Mouse (Mus musculus) heart, adult 9 months (tissue): ENCODE results near the gene Slc35f6.

Experiments used
- DNase-seq, 2 experiments: peaks; one replicate each; pipeline ENCODE4 v3.0.0; 2022; ENCODE audit warnings: low spot score in 2 of 2

Gene Slc35f6

GRCm38 (mm10) chr5:30647815-30648560 lies at the start of gene Slc35f6:
Gene Slc35f6 (plus strand): TSS chr5:30647933.
- DNase-seq: peak; percentile 95 to 96

GRCm38 (mm10) chr5:30601397-30601796 lies 46.3 kb upstream of the Slc35f6 start:
- DNase-seq: no peak

- DNase-seq: no peak
Measured at GRCm38 (mm10) chr5:30603255-30603654, 44.5 kb upstream of the Slc35f6 start.

- DNase-seq: no peak
Measured at GRCm38 (mm10) chr5:30603926-30604325, 43.8 kb upstream of the Slc35f6 start.

GRCm38 (mm10) chr5:30604769-30605188 lies 43.0 kb upstream of the Slc35f6 start:
- peak; percentile 43 to 63 for DNase-seq

DNA sequence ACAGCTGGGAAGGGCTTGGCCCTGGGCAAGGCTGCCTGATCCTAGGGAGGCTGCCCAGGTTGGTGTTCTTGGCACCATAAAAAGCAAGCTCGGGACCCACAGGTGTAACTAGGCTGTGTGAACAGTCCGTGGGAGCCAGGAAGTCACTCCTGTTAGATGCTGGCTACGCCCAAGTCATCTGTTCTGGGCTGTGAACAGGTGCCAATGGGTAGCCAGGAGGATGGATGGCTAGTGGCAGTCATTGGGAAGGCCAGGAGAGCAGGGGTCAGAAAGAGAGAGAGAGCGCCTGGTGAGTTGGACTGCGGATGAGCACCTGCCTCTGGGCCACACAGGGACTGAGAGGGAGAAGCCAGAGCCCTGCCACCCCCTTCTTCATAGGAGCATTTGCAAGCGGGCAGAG lies 42.1 kb upstream of the Slc35f6 start:
- no peak for DNase-seq

DNA sequence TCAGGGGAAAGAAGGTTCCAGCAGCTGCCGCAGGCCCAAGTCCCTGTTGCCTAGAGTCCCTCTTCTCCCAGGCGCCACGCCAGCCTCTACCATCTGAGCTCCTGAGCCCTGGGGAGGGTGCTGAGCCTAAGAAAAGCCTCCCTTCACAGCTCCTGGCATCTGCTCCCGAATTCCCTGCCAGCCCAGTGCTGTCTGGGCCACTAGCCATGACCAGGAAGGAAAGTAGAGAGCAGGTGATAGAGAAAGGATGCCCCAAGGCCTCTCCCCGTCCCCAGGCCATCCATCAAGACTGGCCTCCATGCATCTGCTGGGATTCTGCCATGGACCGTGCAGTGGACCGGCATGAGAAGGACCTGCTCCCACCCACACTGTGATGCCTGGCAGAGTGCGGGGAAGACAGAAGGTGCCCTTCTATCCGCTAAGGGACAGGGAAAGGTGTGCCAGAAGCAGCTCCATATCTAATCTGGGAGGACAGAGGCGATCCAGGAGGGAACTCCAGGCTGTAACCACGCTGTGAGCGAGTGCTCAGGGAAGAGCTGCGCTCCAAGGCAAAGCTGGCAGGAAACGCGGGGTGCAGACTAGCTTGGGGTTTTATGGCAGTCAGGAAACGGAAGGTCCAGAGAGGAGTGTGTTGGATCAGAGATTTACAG lies 41.2 kb upstream of the Slc35f6 start:
- DNase-seq: peak; percentile 73 to 83

- DNase-seq: no peak
Measured at GRCm38 (mm10) chr5:30609094-30609493, 38.6 kb upstream of the Slc35f6 start.

GRCm38 (mm10) chr5:30609918-30610645 lies 37.7 kb upstream of the Slc35f6 start:
- DNase-seq: no peak

DNA sequence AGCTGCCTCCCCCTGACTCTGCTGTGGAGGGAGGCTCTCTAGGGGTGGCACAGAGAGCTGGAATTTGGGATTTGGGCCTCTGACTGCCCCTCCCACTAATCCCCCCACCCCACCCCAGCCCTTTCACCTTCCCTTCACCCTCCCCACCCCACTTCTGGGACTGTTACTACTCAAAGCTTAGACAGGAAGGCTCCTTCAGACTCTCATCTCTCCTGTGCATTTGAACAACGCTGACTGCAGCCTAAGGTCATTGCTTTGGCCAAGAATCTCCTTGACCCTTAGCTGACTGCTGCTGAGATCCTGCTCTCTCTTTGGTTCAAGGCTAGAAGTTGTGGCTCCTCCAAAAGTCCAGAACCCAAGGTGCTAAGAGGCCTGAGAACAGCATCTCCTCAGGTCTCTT lies 36.6 kb upstream of the Slc35f6 start:
- no peak for DNase-seq

DNA sequence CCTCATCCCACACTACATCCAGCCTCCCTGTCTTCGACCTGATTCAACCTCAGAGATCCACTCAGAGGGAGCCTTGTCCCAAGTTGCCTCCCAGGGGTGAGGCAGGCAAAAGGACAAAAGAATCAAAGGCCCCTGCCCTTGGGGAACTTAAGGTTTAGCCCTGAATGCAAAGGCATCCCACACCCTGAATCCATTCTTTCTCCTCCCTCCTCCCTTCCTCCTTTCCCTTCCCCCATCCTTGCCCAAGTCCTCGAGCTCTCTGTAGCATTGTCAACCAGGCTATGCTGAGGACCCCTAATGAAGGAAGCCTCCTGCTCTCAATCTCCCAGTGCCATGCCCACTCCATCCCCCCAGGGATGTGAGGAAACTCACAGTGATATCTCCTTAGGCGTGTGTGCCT lies 36.0 kb upstream of the Slc35f6 start:
- no peak for DNase-seq

GRCm38 (mm10) chr5:30612575-30612974 lies 35.2 kb upstream of the Slc35f6 start:
- DNase-seq: no peak

DNA sequence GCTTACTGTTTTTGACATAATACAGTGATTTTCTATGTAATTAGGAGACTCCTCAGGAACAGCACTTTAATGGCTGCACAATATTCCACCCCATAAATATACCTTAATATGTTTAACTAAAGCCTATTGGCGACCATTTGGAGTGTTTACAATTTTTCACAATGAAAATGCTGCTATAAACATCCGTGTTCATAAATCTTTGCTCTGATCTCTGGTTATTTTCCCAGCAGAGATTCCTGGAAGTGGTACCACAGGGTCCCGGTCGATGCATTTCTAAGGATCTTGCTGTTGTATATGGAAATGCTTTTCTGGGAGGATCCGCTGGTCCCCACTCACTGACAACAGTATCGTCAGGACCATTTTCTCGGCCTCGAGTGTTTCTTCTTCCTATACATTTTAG lies 34.5 kb upstream of the Slc35f6 start:
- DNase-seq: no peak

GRCm38 (mm10) chr5:30614221-30614620 lies 33.5 kb upstream of the Slc35f6 start:
- peak; percentile 57 to 77 for DNase-seq

DNA sequence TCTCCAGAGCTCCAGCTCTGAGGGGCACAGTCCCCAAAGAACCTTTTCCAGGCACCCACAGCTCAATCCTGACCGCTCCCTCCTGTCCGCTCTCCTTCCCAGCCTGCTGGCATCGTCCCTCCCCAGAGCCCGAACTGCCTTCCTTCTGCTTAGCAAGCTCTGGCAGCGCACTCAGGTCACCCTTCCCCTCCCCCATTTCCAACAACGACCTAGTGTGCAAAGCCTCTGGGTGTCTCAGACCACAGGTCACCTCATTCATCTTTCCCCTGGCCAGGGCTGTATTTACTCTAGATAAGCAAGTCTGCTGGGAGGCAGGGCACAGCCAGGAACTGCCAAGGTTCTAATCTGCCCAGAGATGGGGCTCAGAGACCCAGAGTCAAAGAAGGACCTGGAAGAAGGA lies 32.3 kb upstream of the Slc35f6 start:
- DNase-seq: peak; percentile 46 to 48

GRCm38 (mm10) chr5:30615819-30616218 lies 31.9 kb upstream of the Slc35f6 start:
- no peak for DNase-seq

DNA sequence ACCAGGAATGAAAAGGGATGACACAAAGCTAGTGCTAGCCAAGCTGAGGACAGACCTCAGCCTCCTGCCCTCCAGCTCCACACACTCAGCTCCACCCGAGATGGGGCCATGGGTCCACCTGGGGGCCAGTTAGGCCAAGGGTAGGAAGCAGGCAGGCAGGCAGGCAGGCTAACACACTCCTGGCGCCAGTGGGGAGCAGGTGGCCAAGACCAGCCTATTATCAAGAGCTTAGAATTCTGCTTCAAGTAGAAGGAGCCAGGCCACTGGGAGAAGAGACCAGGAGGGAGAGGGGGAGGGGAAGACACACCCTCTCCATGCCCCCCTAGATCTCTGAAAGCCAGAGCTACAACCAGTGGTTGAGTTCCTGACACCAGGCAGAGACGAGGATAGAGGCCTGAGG lies 31.1 kb upstream of the Slc35f6 start:
- no peak for DNase-seq

DNA sequence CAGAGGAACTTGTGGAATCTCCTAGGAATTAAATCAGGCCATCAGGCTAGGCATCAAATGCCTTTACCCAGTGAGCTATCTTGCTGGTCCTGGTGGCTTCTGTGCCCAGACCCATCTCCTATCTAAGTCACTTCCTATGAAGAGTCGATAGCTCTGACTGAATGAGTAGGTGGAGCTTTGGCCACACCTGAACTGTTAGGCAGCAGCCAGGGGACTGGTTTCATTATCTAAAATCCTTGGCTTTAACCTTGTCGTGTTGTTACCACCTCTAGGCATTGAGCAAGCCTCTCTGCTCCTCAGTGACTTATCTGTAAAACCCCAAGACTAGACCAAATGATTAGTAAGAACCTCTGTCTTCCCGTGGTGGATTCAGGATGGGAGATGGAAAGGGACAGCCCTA lies 30.4 kb upstream of the Slc35f6 start:
- no peak for DNase-seq

GRCm38 (mm10) chr5:30617851-30618250 lies 29.9 kb upstream of the Slc35f6 start:
- DNase-seq: peak; percentile 58 to 78

DNA sequence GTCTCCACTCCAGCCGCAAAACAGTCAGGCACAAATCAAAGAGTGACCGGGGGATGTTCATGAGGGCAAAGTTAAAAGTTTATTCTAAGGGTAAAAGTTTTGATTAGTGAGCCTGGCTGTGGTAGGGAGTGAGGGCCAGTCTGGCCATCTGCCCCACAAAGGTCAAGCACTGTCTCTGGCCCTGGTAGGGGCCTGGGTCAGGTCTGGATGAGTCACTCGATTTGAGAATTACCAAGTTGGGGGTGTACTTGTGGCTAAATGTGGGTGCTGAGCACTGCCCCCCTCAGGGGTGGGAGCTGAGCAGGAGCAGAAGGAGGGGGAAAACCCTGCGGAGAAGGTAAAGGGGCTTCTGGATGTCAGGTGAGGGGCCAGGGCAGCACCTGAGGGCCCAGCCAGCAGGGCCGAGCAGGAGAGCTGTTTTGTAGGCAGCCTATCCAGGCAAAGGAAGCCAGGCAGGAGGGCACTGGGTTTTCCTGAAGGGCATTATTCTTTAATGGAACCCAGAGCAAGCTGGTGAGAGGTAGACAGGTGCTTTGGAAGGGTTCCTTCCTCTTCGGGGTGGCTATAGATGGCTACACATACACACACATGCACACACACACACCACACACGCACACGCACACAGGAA lies 29.2 kb upstream of the Slc35f6 start:
- no peak for DNase-seq

GRCm38 (mm10) chr5:30619211-30619610 lies 28.5 kb upstream of the Slc35f6 start:
- DNase-seq: no peak

DNA sequence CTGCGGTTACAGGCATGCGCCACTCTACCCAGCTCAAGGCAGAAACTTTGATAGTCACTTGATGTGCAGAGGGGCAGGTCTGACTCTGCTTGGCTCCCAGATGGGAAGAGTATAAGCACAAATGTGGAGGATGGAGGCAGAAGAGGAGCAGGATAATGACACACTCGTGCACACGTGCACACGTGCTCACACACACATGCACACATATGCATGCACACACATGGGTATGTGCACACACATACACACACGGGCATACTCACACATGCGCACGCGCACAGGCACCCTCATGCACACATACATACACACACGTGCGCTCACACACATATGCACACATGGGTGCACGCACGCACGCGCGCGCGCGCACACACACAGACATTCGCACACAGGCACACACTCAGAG lies 27.2 kb upstream of the Slc35f6 start:
- DNase-seq: no peak
